Mouse (Mus musculus) intestine, embryonic 16.5 days (tissue): ENCODE results near the gene Tk1. TPM values are rescaled to one million over a fixed set of nuclear protein-coding genes. Genes with fewer than 3 reads are reported as not detected.
A peak's percentile ranks its signal among the peaks of the same experiment; 100 is the strongest.

ENCODE experiments used
- ATAC-seq: fragments of 200-750 bp; cut with Nextera tagmentation; 2 replicates; pipeline ENCODE4 v1.8.0; 2017; ENCODE audit warnings: moderate TSS enrichment, moderate library complexity
- H3K27ac ChIP-seq: fragments of 300-500 bp; sonication (generic); 2 replicates; pipeline ENCODE4 v1.5.1; 2014; ENCODE audit warnings: mild to moderate bottlenecking, low read length
- H3K27me3 ChIP-seq: fragments of 300-500 bp; sonication (generic); replicated peaks from 2 replicates; pipeline ENCODE4 v1.6.1; 2014; ENCODE audit warnings: low read length, control low read depth, mixed read lengths; ENCODE audit not compliant: control insufficient read depth, insufficient read depth
- H3K36me3 ChIP-seq: fragments of 300-500 bp; sonication (generic); 2 replicates; pipeline ENCODE4 v1.6.1; 2014; ENCODE audit warnings: low read length, control low read depth; ENCODE audit not compliant: control insufficient read depth, insufficient read depth
- H3K4me1 ChIP-seq: fragments of 300-500 bp; sonication (generic); 2 replicates; pipeline ENCODE4 v1.6.1; 2014; ENCODE audit warnings: low read length, control low read depth, mixed read lengths; ENCODE audit not compliant: control insufficient read depth, insufficient read depth
- H3K4me2 ChIP-seq: fragments of 300-500 bp; sonication (generic); 2 replicates; pipeline ENCODE4 v1.6.1; 2014; ENCODE audit warnings: low read depth, low read length, control low read depth
- H3K4me3 ChIP-seq: fragments of 300-500 bp; sonication (generic); 2 replicates; pipeline ENCODE4 v1.5.1; 2014; ENCODE audit warnings: mild to moderate bottlenecking, low read length
- H3K9ac ChIP-seq: fragments of 300-500 bp; sonication (generic); 2 replicates; pipeline ENCODE4 v1.6.1; 2014; ENCODE audit warnings: low read depth, low read length
- H3K9me3 ChIP-seq: fragments of 300-500 bp; sonication (generic); 2 replicates; pipeline ENCODE4 v1.6.1; 2016; ENCODE audit warnings: low read length, control low read depth; ENCODE audit not compliant: control insufficient read depth
- WGBS: fragments of 180-500 bp; shearing (Covaris S2); extraction: QIAGEN DNeasy Blood & Tissue Kit; methylation state at CpG from one replicate; pipeline ENCODE4 v1.1.7; 2014; 5-methylcytosine and 5-hydroxymethylcytosine counted together
- polyA plus RNA-seq: library from polyadenylated mRNA; unstranded; fragments of >200 nt; fragmentation: Nextera tagmentation; extraction: Ambion mirVana; gene quantifications from 2 replicates; pipeline ENCODE4 v1.2.1, GENCODE M21; 2015

Tk1 gene
- polyA plus RNA-seq, 1 experiment from 2014 or later: 147 TPM

DNA sequence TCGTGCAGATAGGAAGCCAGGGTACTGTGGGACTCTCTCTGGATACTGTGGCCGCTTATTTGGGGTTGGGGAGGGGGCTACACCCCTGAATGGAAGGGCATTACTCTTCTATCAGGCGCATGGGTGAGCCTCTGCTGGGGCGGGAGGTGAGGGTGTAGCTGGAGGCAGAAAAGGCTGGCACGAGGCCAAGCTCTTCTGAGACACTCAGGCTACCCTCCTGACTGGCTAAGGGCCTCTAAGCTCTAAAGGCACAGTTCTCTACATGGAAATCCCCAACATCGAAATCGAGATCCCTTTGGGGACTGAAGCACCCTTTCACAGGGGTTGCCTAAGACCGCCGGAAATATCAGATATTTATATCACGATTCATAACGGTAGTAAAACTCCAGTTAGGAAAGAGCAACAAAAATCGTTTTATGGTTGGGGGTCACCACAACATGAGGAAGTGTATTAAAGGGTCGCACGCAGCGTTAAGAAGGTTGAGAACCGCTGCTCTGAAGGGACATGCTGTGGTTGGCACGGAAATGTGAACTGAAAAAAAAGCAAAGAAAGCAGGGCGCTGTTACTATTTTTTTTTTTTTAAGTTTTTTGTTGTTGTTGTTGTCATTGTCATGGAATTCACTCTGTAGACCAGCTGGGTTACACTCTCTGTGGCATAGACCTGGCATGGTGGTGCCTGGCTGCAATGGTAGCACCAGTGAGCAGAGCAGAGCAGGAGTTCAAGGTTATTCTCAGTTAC lies 2.4 kb upstream of the Tk1 start:
- Histone ChIP-seq H3K4me2 (peak overlapping the region; percentile 89), H3K4me3 (0 out of 2 replicates have a peak overlapping the region, but pooled peaks have one; percentile 1), H3K36me3 (no peaks in the 10 kb centered on the region), H3K27ac (peak overlapping the region; percentile 98), H3K4me1 (peaks cover 60% of the 10 kb centered on the region), H3K9me3 (no peaks in the 10 kb centered on the region), H3K27me3 (no peaks in the 10 kb centered on the region), H3K9ac (peak overlapping the region; percentile 84)
- WGBS: 54% methylated on average over 18 of the region's 18 CpGs
- ATAC-seq: peak; percentile 27; the same call in 1 of the 2 replicates

DNA sequence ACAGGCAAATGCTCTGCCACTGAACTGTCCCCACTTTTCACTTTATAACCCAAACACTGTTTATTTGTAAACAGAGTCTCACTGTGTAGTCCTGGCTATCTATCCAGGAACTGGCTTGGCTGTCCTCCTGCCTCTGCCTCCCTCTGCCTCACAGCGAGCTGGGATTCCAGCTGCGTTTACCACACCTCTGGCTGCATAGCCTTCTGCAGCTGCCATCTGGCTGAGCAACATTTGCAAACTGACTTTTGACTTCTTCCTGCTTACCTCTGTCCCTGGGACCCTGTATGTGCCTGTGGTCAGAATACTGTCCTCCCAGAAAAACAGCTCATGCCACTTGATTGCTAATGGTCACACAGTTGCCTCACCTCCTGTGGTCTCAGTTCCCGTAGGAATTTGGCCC lies 1.5 kb upstream of the Tk1 start:
- Histone ChIP-seq H3K4me2 (peak overlapping the region; percentile 89), H3K9me3 (no peaks in the 10 kb centered on the region), H3K27ac (peak overlapping the region; percentile 98), H3K4me1 (peaks cover 66% of the 10 kb centered on the region), H3K4me3 (peak overlapping the region; percentile 1; the same call in 1 of the 2 replicates), H3K27me3 (no peaks in the 10 kb centered on the region), H3K36me3 (no peaks in the 10 kb centered on the region), H3K9ac (peak overlapping the region; percentile 84)
- WGBS: 46% methylated on average over 3 of the region's 3 CpGs
- ATAC-seq: no peak

DNA sequence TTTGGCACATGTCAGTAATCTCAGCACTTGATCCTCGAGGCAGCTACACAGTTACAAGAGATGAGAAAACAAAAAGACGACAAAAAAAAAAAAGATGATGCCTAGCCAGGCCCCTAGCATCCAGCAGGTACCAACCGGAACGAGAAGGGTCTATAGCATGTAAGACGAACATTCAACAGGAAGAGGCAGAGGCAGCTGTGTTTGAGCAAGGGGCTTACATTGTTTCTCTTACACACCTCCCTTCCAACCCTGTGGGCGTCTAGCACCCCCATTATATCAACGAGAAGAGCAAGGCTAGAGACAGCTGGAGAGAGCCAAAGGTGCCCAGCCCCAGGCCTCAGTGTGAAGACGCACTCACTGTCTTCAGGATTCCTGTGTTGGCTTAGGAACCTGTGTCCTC lies 1.0 kb upstream of the Tk1 start:
- peaks cover 63% of the 10 kb centered on the region for H3K4me1 ChIP-seq

DNA sequence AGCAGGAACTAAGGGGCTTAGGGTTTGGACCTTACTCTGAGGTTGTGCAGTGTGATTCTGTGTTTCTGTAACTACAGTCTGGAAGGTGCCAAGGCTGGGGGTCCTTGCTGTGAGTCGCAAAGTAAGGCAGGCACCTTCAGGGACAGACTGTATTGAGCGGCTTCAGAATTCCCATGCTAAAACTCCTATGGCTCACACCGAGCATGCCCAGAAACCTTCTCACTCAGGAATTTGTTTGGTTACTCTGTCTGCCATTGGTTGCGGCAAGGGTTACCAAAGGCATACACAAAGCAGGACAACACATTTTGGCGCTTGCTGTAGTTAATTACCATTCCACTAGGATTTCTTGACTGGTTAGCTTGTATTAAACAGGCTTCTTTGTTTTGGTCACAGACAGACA lies 272 bp upstream of the Tk1 start:
- WGBS: 8% methylated on average over 5 of the region's 5 CpGs
- H3K9ac ChIP-seq: peak overlapping the region; percentile 84
- peaks cover 7% of the 10 kb centered on the region for H3K36me3 ChIP-seq
- peak overlapping the region; percentile 91 for H3K27ac ChIP-seq
- 0 out of 2 replicates have a peak, but pooled peaks have one; percentile 2 for ATAC-seq
- peak overlapping the region; percentile 89 for H3K4me2 ChIP-seq
- no peaks in the 10 kb centered on the region for H3K27me3 ChIP-seq
- peaks cover 68% of the 10 kb centered on the region for H3K4me1 ChIP-seq
- H3K9me3 ChIP-seq: no peaks in the 10 kb centered on the region
- peak overlapping the region; percentile 65 for H3K4me3 ChIP-seq

More for the DNA sequence above, 1.0 kb upstream of the Tk1 start:
- H3K27me3 ChIP-seq: no peaks in the 10 kb centered on the region
- H3K4me3 ChIP-seq: peak overlapping the region; percentile 2; the same call in 1 of the 2 replicates
- peak overlapping the region; percentile 89 for H3K4me2 ChIP-seq
- 54% methylated on average over 8 of the region's 8 CpGs for WGBS
- peak overlapping the region; percentile 84 for H3K9ac ChIP-seq
- H3K9me3 ChIP-seq: no peaks in the 10 kb centered on the region
- no peak for ATAC-seq
- no peaks in the 10 kb centered on the region for H3K36me3 ChIP-seq
- peak overlapping the region; percentile 98 for H3K27ac ChIP-seq

DNA sequence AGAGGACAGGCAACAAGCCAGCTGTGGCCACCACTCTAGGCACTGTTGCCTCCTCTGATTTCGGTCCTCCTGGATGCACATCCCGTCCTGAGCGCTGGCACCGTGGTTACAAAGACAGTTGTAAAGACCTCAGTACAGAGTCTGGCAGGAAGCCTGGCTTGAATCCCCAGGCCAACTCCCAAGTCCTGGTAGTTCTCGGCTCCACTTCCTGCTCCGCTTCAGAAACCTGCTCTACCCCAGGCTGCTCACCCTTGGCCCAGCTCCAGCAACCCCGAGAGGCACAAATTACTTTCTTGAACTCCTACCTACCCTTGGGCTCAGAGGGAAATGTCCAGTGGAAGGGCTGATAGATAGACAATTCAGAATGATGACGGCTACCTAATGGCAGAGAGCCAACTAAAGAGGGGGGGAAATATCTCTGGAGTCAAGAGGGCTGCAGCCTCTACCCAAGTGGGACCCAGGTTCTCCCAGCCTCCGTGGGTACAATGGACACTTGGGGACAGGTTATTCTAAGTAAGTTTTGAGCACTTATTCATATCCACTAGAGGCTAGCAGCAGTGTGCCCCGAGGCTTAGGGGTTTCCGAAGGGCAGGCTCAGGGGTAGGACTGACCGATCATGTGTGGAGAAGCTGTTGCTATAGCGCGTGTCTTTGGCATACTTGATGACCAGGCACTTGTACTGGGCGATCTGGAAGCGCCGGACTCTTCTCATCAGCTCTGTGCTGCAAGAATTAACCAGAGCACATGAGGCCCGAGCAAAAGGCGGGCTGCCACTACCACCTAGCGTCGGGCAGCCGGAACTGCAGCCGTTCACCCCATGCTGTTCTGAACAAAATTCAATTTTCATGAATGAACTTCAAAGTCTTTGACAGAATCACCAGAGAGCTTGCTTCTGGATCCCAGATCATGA lies 1.6 kb downstream of the Tk1 start:
- peaks cover 10% of the 10 kb centered on the region for H3K36me3 ChIP-seq
- H3K4me1 ChIP-seq: peaks cover 52% of the 10 kb centered on the region
- H3K4me2 ChIP-seq: peak overlapping the region; percentile 89
- peak; percentile 52 for ATAC-seq
- H3K27ac ChIP-seq: peak overlapping the region; percentile 81
- H3K9me3 ChIP-seq: no peaks in the 10 kb centered on the region
- peak overlapping the region; percentile 65 for H3K4me3 ChIP-seq
- H3K9ac ChIP-seq: peak overlapping the region; percentile 84
- WGBS: 10% methylated on average over 23 of the region's 23 CpGs
- no peaks in the 10 kb centered on the region for H3K27me3 ChIP-seq

DNA sequence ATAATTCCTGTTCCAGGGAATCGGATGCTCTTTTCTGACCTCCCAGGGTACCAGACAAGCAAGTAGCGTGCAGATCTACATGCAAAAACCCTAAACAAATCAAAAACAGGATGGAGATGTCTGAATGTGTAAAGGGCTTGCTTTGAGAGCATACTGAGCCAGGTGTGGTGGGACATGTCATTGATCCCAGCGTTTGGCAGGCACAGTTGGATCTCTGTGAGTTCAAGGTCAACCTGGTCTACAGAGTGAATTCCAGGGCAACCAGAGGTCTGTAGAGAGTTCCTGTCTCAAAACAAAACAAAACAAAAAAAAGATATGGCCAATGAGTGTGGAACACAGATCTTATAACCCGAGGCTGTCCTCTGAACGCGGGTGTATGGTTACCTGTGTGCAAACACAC lies 2.5 kb downstream of the Tk1 start:
- no peaks in the 10 kb centered on the region for H3K27me3 ChIP-seq
- ATAC-seq: no peak
- peak overlapping the region; percentile 78 for H3K27ac ChIP-seq
- peak overlapping the region; percentile 89; the same call in 1 of the 2 replicates for H3K4me2 ChIP-seq
- no peak overlapping the region for H3K4me3 ChIP-seq
- WGBS: 85% methylated on average over 6 of the region's 6 CpGs
- peak overlapping the region; percentile 67; the same call in 1 of the 2 replicates for H3K9ac ChIP-seq
- peaks cover 10% of the 10 kb centered on the region for H3K36me3 ChIP-seq
- no peaks in the 10 kb centered on the region for H3K9me3 ChIP-seq
- H3K4me1 ChIP-seq: peaks cover 46% of the 10 kb centered on the region

DNA sequence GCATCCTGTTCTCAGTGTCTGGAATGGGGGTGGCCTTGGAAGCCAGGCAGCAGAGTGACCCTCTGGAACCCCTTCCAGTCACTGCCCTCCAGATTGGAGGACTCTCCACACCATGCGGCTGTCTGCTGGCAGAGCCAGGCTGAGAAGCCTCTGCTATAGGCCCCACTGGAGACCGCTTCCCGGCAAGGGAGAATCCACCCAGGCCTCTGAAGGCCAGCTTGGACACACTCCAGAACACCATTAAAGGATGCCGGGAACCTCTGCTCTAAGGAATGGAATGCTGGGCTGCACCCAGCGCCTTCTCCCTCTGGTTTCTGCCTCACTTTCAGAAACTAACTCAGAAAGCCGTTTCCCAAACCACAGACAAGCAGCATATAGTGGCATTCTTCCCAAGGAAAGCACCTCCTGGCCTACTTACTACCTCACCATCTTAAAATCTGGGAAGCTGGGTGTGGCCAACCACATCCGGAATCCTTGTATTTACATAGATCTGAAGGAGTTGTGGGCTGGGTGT lies 3.1 kb downstream of the Tk1 start:
- Histone ChIP-seq H3K9ac (peak overlapping the region; percentile 50), H3K9me3 (no peaks in the 10 kb centered on the region), H3K27ac (peak overlapping the region; percentile 78), H3K27me3 (no peaks in the 10 kb centered on the region), H3K4me1 (peaks cover 39% of the 10 kb centered on the region), H3K36me3 (peaks cover 10% of the 10 kb centered on the region), H3K4me2 (no peak overlapping the region), H3K4me3 (no peak overlapping the region)
- WGBS: 52% methylated on average over 7 of the region's 7 CpGs
- no peak for ATAC-seq

DNA sequence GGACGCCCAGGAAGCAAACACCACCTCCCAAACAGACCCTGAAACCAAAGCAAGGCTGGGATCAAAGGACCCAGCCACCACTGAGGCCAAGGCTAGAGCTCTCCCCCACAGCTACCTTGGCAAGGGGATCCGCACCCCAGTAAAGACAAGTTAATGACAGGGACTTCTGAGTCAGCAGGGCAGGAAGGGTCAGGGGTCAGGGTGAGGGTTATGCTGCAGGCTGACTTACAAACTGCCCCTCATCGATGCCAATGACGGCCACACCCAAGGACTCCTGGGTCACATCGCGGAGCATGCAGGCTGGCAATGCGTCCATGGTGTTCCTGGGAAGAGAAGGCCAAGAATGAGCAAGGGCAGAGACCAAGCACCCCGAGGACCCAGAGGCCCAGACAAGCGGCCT lies 4.0 kb downstream of the Tk1 start:
- H3K27me3 ChIP-seq: no peaks in the 10 kb centered on the region
- 84% methylated on average over 9 of the region's 9 CpGs for WGBS
- H3K9me3 ChIP-seq: no peaks in the 10 kb centered on the region
- no peak for ATAC-seq
- H3K36me3 ChIP-seq: peaks cover 15% of the 10 kb centered on the region
- H3K4me1 ChIP-seq: peaks cover 34% of the 10 kb centered on the region
- no peak overlapping the region for H3K4me2 ChIP-seq
- 0 out of 2 replicates have a peak overlapping the region, but pooled peaks have one; percentile 13 for H3K9ac ChIP-seq
- no peak overlapping the region for H3K4me3 ChIP-seq
- no peak overlapping the region for H3K27ac ChIP-seq

DNA sequence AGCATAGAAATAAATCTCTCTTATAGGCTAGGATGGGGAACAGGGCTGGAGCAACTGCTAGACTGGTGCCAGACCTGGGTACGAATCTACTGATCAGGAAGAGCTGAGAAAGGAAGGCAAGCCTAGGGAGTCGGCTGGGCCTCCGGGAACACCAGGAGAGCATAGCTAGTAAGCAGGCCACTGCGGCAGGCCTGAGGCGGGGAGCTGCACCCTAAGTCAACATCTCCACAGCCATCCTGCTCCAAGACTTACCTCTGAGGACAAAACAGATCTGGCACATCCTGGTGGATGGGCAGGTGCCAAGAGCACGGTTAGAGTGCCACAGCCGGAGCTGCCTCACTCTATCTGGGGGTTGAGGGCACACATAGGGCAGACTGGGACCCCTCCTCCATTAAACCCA lies 5.7 kb downstream of the Tk1 start:
- Histone ChIP-seq H3K9me3 (no peaks in the 10 kb centered on the region), H3K9ac (no peak overlapping the region), H3K4me2 (no peak overlapping the region), H3K36me3 (peaks cover 19% of the 10 kb centered on the region), H3K27me3 (no peaks in the 10 kb centered on the region), H3K27ac (no peak overlapping the region), H3K4me1 (peaks cover 37% of the 10 kb centered on the region), H3K4me3 (no peak overlapping the region)
- WGBS: 82% methylated on average over 7 of the region's 7 CpGs
- no peak for ATAC-seq
